Mouse (Mus musculus) limb, embryonic 14.5 days (tissue): ENCODE data around the gene Usp29. TPM values are rescaled to one million over a fixed set of nuclear protein-coding genes. Genes with fewer than 3 reads are reported as not detected.
A peak's percentile ranks its signal among the peaks of the same experiment; 100 is the strongest.
"Not testable (repeated sequence)": the region's sequence is repeated elsewhere in the genome, so short reads cannot be mapped to it uniquely, and the experiment has no call there.

Source experiments
- ATAC-seq: fragments of 200-750 bp; cut with Nextera tagmentation; 2 replicates; pipeline ENCODE4 v1.8.0; 2017; ENCODE audit warnings: low read depth, moderate number of reproducible peaks, moderate TSS enrichment; ENCODE audit not compliant: low FRiP score
- DNase-seq: peaks from one replicate; pipeline ENCODE4 v3.0.0-alpha.2; 2015; ENCODE audit warnings: low spot score
- H3K27ac ChIP-seq: fragments of 300-500 bp; sonication (generic); replicated peaks from 2 replicates; pipeline ENCODE4 v1.5.1; 2014; ENCODE audit warnings: low read depth, mild to moderate bottlenecking, low read length, moderate library complexity, mixed read lengths
- H3K27me3 ChIP-seq: fragments of 300-500 bp; sonication (generic); 2 replicates; pipeline ENCODE4 v1.6.1; 2014; ENCODE audit warnings: low read length, mixed read lengths; ENCODE audit not compliant: control insufficient read depth, insufficient read depth
- H3K36me3 ChIP-seq: fragments of 300-500 bp; sonication (generic); 2 replicates; pipeline ENCODE4 v1.6.1; 2014; ENCODE audit warnings: mild to moderate bottlenecking, low read length, moderate library complexity, mixed read lengths; ENCODE audit not compliant: control insufficient read depth, insufficient read depth
- H3K4me1 ChIP-seq: fragments of 300-500 bp; sonication (generic); 2 replicates; pipeline ENCODE4 v1.6.1; 2014; ENCODE audit warnings: antibody characterized with exemption, low read length, mixed read lengths; ENCODE audit not compliant: control insufficient read depth, insufficient read depth
- H3K4me2 ChIP-seq: fragments of 300-500 bp; sonication (generic); replicated peaks from 2 replicates; pipeline ENCODE4 v1.6.1; 2014; ENCODE audit warnings: low read depth, mild to moderate bottlenecking, low read length, moderate library complexity; ENCODE audit not compliant: severe bottlenecking
- H3K4me3 ChIP-seq: fragments of 300-500 bp; sonication (generic); replicated peaks from 2 replicates; pipeline ENCODE4 v1.5.1; 2014; ENCODE audit warnings: low read length
- H3K9ac ChIP-seq: fragments of 300-500 bp; sonication (generic); 2 replicates; pipeline ENCODE4 v1.6.1; 2014; ENCODE audit warnings: mild to moderate bottlenecking, low read depth, low read length, moderate library complexity; ENCODE audit not compliant: severe bottlenecking
- H3K9me3 ChIP-seq: fragments of 300-500 bp; sonication (generic); 2 replicates; pipeline ENCODE4 v1.6.1; 2016; ENCODE audit warnings: low read length; ENCODE audit not compliant: control insufficient read depth
- POLR2A ChIP-seq: fragments of 200-500 bp; IDR thresholded peaks from 2 replicates; pipeline ENCODE4 v1.8.0; 2012; ENCODE audit warnings: inconsistent platforms, mild to moderate bottlenecking, moderate library complexity, borderline replicate concordance; ENCODE audit not compliant: insufficient read depth, insufficient read length; ENCODE audit errors: extremely low read depth
- WGBS: fragments of 180-500 bp; shearing (Covaris S2); extraction: QIAGEN DNeasy Blood & Tissue Kit; methylation state at CpG from one replicate; pipeline ENCODE4 v1.1.7; 2014; 5-methylcytosine and 5-hydroxymethylcytosine counted together
- polyA plus RNA-seq, 2 experiments: library from polyadenylated mRNA; depleted of rRNA in 1 of 2; stranded (reverse) in 1 of 2; unstranded in 1 of 2; fragments of >200 nt; fragmentation: Nextera tagmentation in 1 of 2; extraction: Ambion mirVana in 1 of 2; gene quantifications; 2 replicates each; pipeline versions ENCODE4 v1.2.1 to v1.2.3; 2012 to 2014

The Usp29 gene
- polyA plus RNA-seq, 2 experiments, result 10.7 to 20.7 TPM

- ATAC-seq (no peak), DNase-seq (no peak)
- H3K4me2 ChIP-seq, result no peak overlapping the region
- no peak overlapping the region for H3K9ac ChIP-seq
- H3K27me3 ChIP-seq, result no peaks in the 10 kb centered on the region
- TF ChIP-seq POLR2A, result no peak
- no peak overlapping the region for H3K4me3 ChIP-seq
- no peaks in the 10 kb centered on the region for H3K4me1 ChIP-seq
- no peaks in the 10 kb centered on the region for H3K36me3 ChIP-seq
- WGBS, result 39% methylated on average over 3 of the region's 3 CpGs
- H3K9me3 ChIP-seq, result no peaks in the 10 kb centered on the region
- H3K27ac ChIP-seq, result no peak overlapping the region
Measured at GRCm38 (mm10) chr7:6891206-6891605, 160.8 kb downstream of the Usp29 start.

GRCm38 (mm10) chr7:6897021-6897420 is 166.6 kb downstream of the Usp29 start:
- H3K4me2 ChIP-seq, H3K9ac ChIP-seq, H3K36me3 ChIP-seq, ATAC-seq, DNase-seq, H3K9me3 ChIP-seq, H3K27ac ChIP-seq, H3K4me1 ChIP-seq, H3K4me3 ChIP-seq, H3K27me3 ChIP-seq: not testable (repeated sequence)
- 23% methylated on average over 4 of the region's 4 CpGs for WGBS

GRCm38 (mm10) chr7:6900672-6901071 is 170.3 kb downstream of the Usp29 start:
- no peak for ATAC-seq
- Histone ChIP-seq H3K9me3 (no peaks in the 10 kb centered on the region), H3K9ac (no peak overlapping the region), H3K27me3 (no peaks in the 10 kb centered on the region), H3K36me3 (no peaks in the 10 kb centered on the region), H3K27ac (no peak overlapping the region), H3K4me1 (no peaks in the 10 kb centered on the region), H3K4me2 (no peak overlapping the region), H3K4me3 (no peak overlapping the region)
- no peak for TF ChIP-seq POLR2A
- WGBS, result 91% methylated on average over 7 of the region's 7 CpGs
- DNase-seq, result no peak

- peak; percentile 85 for ATAC-seq
- no peak for TF ChIP-seq POLR2A
- no peaks in the 10 kb centered on the region for H3K27me3 ChIP-seq
- no peaks in the 10 kb centered on the region for H3K36me3 ChIP-seq
- peak; percentile 80 for DNase-seq
- no peaks in the 10 kb centered on the region for H3K4me1 ChIP-seq
- H3K9ac ChIP-seq, result no peak overlapping the region
- H3K4me3 ChIP-seq, result no peak overlapping the region
- H3K9me3 ChIP-seq, result no peaks in the 10 kb centered on the region
- H3K4me2 ChIP-seq, result no peak overlapping the region
- H3K27ac ChIP-seq, result peak overlapping the region; percentile 67
- WGBS, result 31% methylated on average over 8 of the region's 8 CpGs
Measured at GRCm38 (mm10) chr7:6903489-6903888, 173.1 kb downstream of the Usp29 start.

DNA sequence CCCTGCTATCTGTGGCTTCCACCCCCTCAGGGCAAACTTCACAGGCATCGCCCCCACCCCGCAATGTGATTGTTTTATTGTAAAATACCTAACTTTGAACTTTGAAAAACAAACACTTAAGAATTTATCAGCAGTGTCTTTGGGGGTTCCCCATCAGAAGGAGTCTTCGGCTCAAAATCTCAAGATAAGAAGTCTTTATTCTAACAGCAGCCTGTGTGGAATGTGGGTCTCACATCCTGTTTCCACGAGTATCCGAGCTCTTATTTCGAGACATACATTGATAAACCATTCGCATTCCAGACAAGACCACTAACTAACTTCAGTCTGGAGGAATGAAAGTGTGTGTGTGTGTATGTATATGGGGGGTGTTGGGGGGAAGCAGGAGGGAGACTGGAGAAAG is 180.1 kb downstream of the Usp29 start:
- no peak overlapping the region for H3K4me2 ChIP-seq
- no peaks in the 10 kb centered on the region for H3K9me3 ChIP-seq
- 20% methylated on average over 7 of the region's 7 CpGs for WGBS
- no peaks in the 10 kb centered on the region for H3K27me3 ChIP-seq
- H3K4me3 ChIP-seq, result no peak overlapping the region
- no peak for ATAC-seq
- 0 out of 2 replicates have a peak overlapping the region, but pooled peaks have one; percentile 38 for H3K27ac ChIP-seq
- H3K4me1 ChIP-seq, result peaks cover 30% of the 10 kb centered on the region
- H3K9ac ChIP-seq, result no peak overlapping the region
- DNase-seq, result no peak
- TF ChIP-seq POLR2A, result no peak
- H3K36me3 ChIP-seq, result no peaks in the 10 kb centered on the region

GRCm38 (mm10) chr7:6911731-6912130 is 181.4 kb downstream of the Usp29 start:
- H3K27me3 ChIP-seq, result no peaks in the 10 kb centered on the region
- WGBS, result 67% methylated on average over 5 of the region's 5 CpGs
- no peak overlapping the region for H3K27ac ChIP-seq
- TF ChIP-seq POLR2A, result no peak
- DNase-seq (no peak), ATAC-seq (no peak)
- no peaks in the 10 kb centered on the region for H3K36me3 ChIP-seq
- H3K9me3 ChIP-seq, result no peaks in the 10 kb centered on the region
- H3K4me1 ChIP-seq, result peaks cover 30% of the 10 kb centered on the region
- no peak overlapping the region for H3K9ac ChIP-seq
- no peak overlapping the region for H3K4me3 ChIP-seq
- H3K4me2 ChIP-seq, result no peak overlapping the region
